Mouse (Mus musculus) kidney, embryonic 15.5 days (tissue): ENCODE results near the gene Atf1. TPM values are rescaled to one million over a fixed set of nuclear protein-coding genes. Genes with fewer than 3 reads are reported as not detected.
A peak's percentile ranks its signal among the peaks of the same experiment; 100 is the strongest.

Experiments
- ATAC-seq: fragments of 200-750 bp; cut with Nextera tagmentation; replicated peaks from 2 replicates; pipeline ENCODE4 v1.8.0; 2017; ENCODE audit warnings: moderate TSS enrichment; ENCODE audit not compliant: low FRiP score
- H3K27ac ChIP-seq: fragments of 300-500 bp; sonication (generic); 2 replicates; pipeline ENCODE4 v1.5.1; 2015; ENCODE audit warnings: mild to moderate bottlenecking, inconsistent platforms
- H3K27me3 ChIP-seq: fragments of 300-500 bp; sonication (generic); 2 replicates; pipeline ENCODE4 v1.6.1; 2015; ENCODE audit warnings: inconsistent platforms
- H3K36me3 ChIP-seq: fragments of 300-500 bp; sonication (generic); 2 replicates; pipeline ENCODE4 v1.6.1; 2015; ENCODE audit warnings: inconsistent platforms
- H3K4me1 ChIP-seq: fragments of 300-500 bp; sonication (generic); 2 replicates; pipeline ENCODE4 v1.6.1; 2015; ENCODE audit warnings: inconsistent platforms
- H3K4me2 ChIP-seq: fragments of 300-500 bp; sonication (generic); 2 replicates; pipeline ENCODE4 v1.6.1; 2015; ENCODE audit warnings: moderate library complexity, mild to moderate bottlenecking, inconsistent platforms
- H3K4me3 ChIP-seq: fragments of 300-500 bp; sonication (generic); replicated peaks from 2 replicates; pipeline ENCODE4 v1.5.1; 2015; ENCODE audit warnings: mild to moderate bottlenecking, inconsistent platforms
- H3K9ac ChIP-seq: fragments of 300-500 bp; sonication (generic); 2 replicates; pipeline ENCODE4 v1.6.1; 2015; ENCODE audit warnings: mild to moderate bottlenecking, inconsistent platforms
- H3K9me3 ChIP-seq: fragments of 300-500 bp; sonication (generic); replicated peaks from 2 replicates; pipeline ENCODE4 v1.6.1; 2016; ENCODE audit warnings: inconsistent platforms
- WGBS: fragments of 180-500 bp; shearing (Covaris S2); methylation state at CpG from one replicate; pipeline ENCODE4 v1.1.7; 2015; ENCODE audit warnings: mixed read lengths; 5-methylcytosine and 5-hydroxymethylcytosine counted together
- polyA plus RNA-seq: library from polyadenylated mRNA; unstranded; fragments of >200 nt; fragmentation: Nextera tagmentation; extraction: Ambion mirVana; gene quantifications from 2 replicates; pipeline ENCODE4 v1.2.1, GENCODE M21; 2015

Atf1 gene
- polyA plus RNA-seq, result 49.7 and 51.1 TPM in 2 replicates

- Histone ChIP-seq H3K36me3 (peaks cover 18% of the 10 kb centered on the region), H3K4me3 (peak within 1 kb of the TSS; percentile 91), H3K9ac (peak within 1 kb of the TSS; percentile 98), H3K27ac (peak within 1 kb of the TSS; percentile 100), H3K9me3 (0 out of 2 replicates have a peak, but pooled peaks cover 9% of the 10 kb centered on the region), H3K4me2 (peak within 1 kb of the TSS; percentile 59), H3K27me3 (no peaks in the 10 kb centered on the region), H3K4me1 (peaks cover 22% of the 10 kb centered on the region)
- under 1% methylated on average over 76 of the region's 133 CpGs for WGBS
- peak; percentile 89 for ATAC-seq
Measured at GRCm38 (mm10) chr15:100227663-100228534, at the start of gene Atf1. Atf1 (plus strand) TSS chr15:100227819.

GRCm38 (mm10) chr15:100178487-100178886 lies 49.1 kb upstream of the Atf1 start:
- no peak overlapping the region for H3K9ac ChIP-seq
- no peak for ATAC-seq
- H3K4me2 ChIP-seq, result no peak overlapping the region
- H3K4me3 ChIP-seq, result no peak overlapping the region
- no peaks in the 10 kb centered on the region for H3K4me1 ChIP-seq
- H3K27me3 ChIP-seq, result no peaks in the 10 kb centered on the region
- 56% methylated on average over 7 of the region's 7 CpGs for WGBS
- H3K36me3 ChIP-seq, result peaks cover 73% of the 10 kb centered on the region
- H3K9me3 ChIP-seq, result no peaks in the 10 kb centered on the region
- no peak overlapping the region for H3K27ac ChIP-seq

- WGBS, result 92% methylated on average over 6 of the region's 6 CpGs
- Histone ChIP-seq H3K4me3 (no peak overlapping the region), H3K4me1 (no peaks in the 10 kb centered on the region), H3K36me3 (peaks cover 76% of the 10 kb centered on the region), H3K9me3 (no peaks in the 10 kb centered on the region), H3K27me3 (no peaks in the 10 kb centered on the region), H3K27ac (no peak overlapping the region), H3K9ac (no peak overlapping the region), H3K4me2 (no peak overlapping the region)
- no peak for ATAC-seq
Measured at GRCm38 (mm10) chr15:100179685-100180084, 47.9 kb upstream of the Atf1 start.

GRCm38 (mm10) chr15:100180221-100180620 lies 47.4 kb upstream of the Atf1 start:
- no peak overlapping the region for H3K4me3 ChIP-seq
- WGBS, result 89% methylated on average over 4 of the region's 4 CpGs
- H3K9me3 ChIP-seq, result no peaks in the 10 kb centered on the region
- peaks cover 76% of the 10 kb centered on the region for H3K36me3 ChIP-seq
- no peaks in the 10 kb centered on the region for H3K27me3 ChIP-seq
- no peak overlapping the region for H3K9ac ChIP-seq
- H3K27ac ChIP-seq, result no peak overlapping the region
- ATAC-seq, result no peak
- no peak overlapping the region for H3K4me2 ChIP-seq
- no peaks in the 10 kb centered on the region for H3K4me1 ChIP-seq

- Histone ChIP-seq H3K27me3 (no peaks in the 10 kb centered on the region), H3K36me3 (peaks cover 83% of the 10 kb centered on the region), H3K4me3 (no peak overlapping the region), H3K27ac (no peak overlapping the region), H3K4me1 (no peaks in the 10 kb centered on the region), H3K9me3 (no peaks in the 10 kb centered on the region), H3K4me2 (no peak overlapping the region), H3K9ac (no peak overlapping the region)
- 89% methylated on average over 10 of the region's 10 CpGs for WGBS
- ATAC-seq, result no peak
Measured at GRCm38 (mm10) chr15:100181841-100182240, 45.8 kb upstream of the Atf1 start.

GRCm38 (mm10) chr15:100182526-100183280 lies 44.9 kb upstream of the Atf1 start:
- whole genome bisulfite sequencing, result 81% methylated on average over 28 of the region's 28 CpGs
- H3K4me1 ChIP-seq, result no peaks in the 10 kb centered on the region
- H3K9me3 ChIP-seq, result no peaks in the 10 kb centered on the region
- no peak for ATAC-seq
- H3K36me3 ChIP-seq, result peaks cover 83% of the 10 kb centered on the region
- no peaks in the 10 kb centered on the region for H3K27me3 ChIP-seq
- no peak overlapping the region for H3K4me2 ChIP-seq
- no peak overlapping the region for H3K9ac ChIP-seq
- H3K4me3 ChIP-seq, result no peak overlapping the region
- H3K27ac ChIP-seq, result no peak overlapping the region

- no peak for ATAC-seq
- no peak overlapping the region for H3K4me2 ChIP-seq
- no peaks in the 10 kb centered on the region for H3K4me1 ChIP-seq
- H3K27ac ChIP-seq, result no peak overlapping the region
- H3K27me3 ChIP-seq, result no peaks in the 10 kb centered on the region
- no peak overlapping the region for H3K9ac ChIP-seq
- H3K4me3 ChIP-seq, result no peak overlapping the region
- 87% methylated on average over 10 of the region's 10 CpGs for WGBS
- no peaks in the 10 kb centered on the region for H3K9me3 ChIP-seq
- peaks cover 88% of the 10 kb centered on the region for H3K36me3 ChIP-seq
Measured at GRCm38 (mm10) chr15:100183510-100183909, 44.1 kb upstream of the Atf1 start.

- peaks cover 92% of the 10 kb centered on the region for H3K36me3 ChIP-seq
- H3K9me3 ChIP-seq, result no peaks in the 10 kb centered on the region
- H3K27me3 ChIP-seq, result no peaks in the 10 kb centered on the region
- no peak overlapping the region for H3K4me2 ChIP-seq
- H3K4me1 ChIP-seq, result peaks cover 5% of the 10 kb centered on the region; the same call in 1 of the 2 replicates
- no peak overlapping the region for H3K4me3 ChIP-seq
- WGBS, result 86% methylated on average over 5 of the region's 5 CpGs
- H3K27ac ChIP-seq, result no peak overlapping the region
- no peak overlapping the region for H3K9ac ChIP-seq
- ATAC-seq, result no peak
Measured at GRCm38 (mm10) chr15:100184821-100185496, 42.7 kb upstream of the Atf1 start.

GRCm38 (mm10) chr15:100186234-100186633 lies 41.4 kb upstream of the Atf1 start:
- Histone ChIP-seq H3K4me2 (no peak overlapping the region), H3K9me3 (no peaks in the 10 kb centered on the region), H3K4me3 (no peak overlapping the region), H3K27me3 (no peaks in the 10 kb centered on the region), H3K4me1 (peaks cover 5% of the 10 kb centered on the region; the same call in 1 of the 2 replicates), H3K36me3 (peaks cover 93% of the 10 kb centered on the region), H3K27ac (no peak overlapping the region), H3K9ac (no peak overlapping the region)
- ATAC-seq, result no peak
- 91% methylated on average over 9 of the region's 9 CpGs for WGBS

- Histone ChIP-seq H3K4me3 (no peak overlapping the region), H3K9me3 (no peaks in the 10 kb centered on the region), H3K9ac (no peak overlapping the region), H3K27me3 (no peaks in the 10 kb centered on the region), H3K4me1 (peaks cover 5% of the 10 kb centered on the region; the same call in 1 of the 2 replicates), H3K4me2 (no peak overlapping the region), H3K27ac (no peak overlapping the region), H3K36me3 (peaks cover 93% of the 10 kb centered on the region)
- no peak for ATAC-seq
- 93% methylated on average over 8 of the region's 8 CpGs for WGBS
Measured at GRCm38 (mm10) chr15:100186882-100187672, 40.5 kb upstream of the Atf1 start.

- no peak for ATAC-seq
- Histone ChIP-seq H3K9ac (no peak overlapping the region), H3K27ac (peak overlapping the region; percentile 54; the same call in 1 of the 2 replicates), H3K4me3 (no peak overlapping the region), H3K36me3 (peaks cover 93% of the 10 kb centered on the region), H3K4me1 (peaks cover 5% of the 10 kb centered on the region; the same call in 1 of the 2 replicates), H3K27me3 (no peaks in the 10 kb centered on the region), H3K9me3 (no peaks in the 10 kb centered on the region), H3K4me2 (no peak overlapping the region)
- WGBS, result 73% methylated on average over 5 of the region's 5 CpGs
Measured at GRCm38 (mm10) chr15:100188542-100188941, 39.1 kb upstream of the Atf1 start.
